Mouse (Mus musculus) erythroid progenitor cell, adult 5-6 weeks (primary cell): ENCODE measurements around the gene Gm28043. TPM values are rescaled to one million over a fixed set of nuclear protein-coding genes. Genes with fewer than 3 reads are reported as not detected.

Source experiments
- ATAC-seq: replicated peaks from 2 replicates; pipeline ENCODE4 v1.8.0; 2016; ENCODE audit warnings: moderate number of reproducible peaks, mild to moderate bottlenecking, moderate TSS enrichment, inconsistent platforms; ENCODE audit not compliant: poor library complexity, low FRiP score, severe bottlenecking
- total RNA-seq, 2 experiments: library from RNA; stranded (forward) in 1 of 2; stranded (reverse) in 1 of 2; fragments of 150-400 nt in 1 of 2; fragments of 186-747, 209-891 nt in 1 of 2; gene quantifications; 2 replicates each; pipeline versions ENCODE4 v1.2.3 to v1.2.4; 2015 to 2017; ENCODE audit warnings: low replicate concordance in 2 of 2

The Gm28043 gene
- total RNA-seq, 2 experiments from 2014 or later, result 10.5 to 29.7 TPM

DNA sequence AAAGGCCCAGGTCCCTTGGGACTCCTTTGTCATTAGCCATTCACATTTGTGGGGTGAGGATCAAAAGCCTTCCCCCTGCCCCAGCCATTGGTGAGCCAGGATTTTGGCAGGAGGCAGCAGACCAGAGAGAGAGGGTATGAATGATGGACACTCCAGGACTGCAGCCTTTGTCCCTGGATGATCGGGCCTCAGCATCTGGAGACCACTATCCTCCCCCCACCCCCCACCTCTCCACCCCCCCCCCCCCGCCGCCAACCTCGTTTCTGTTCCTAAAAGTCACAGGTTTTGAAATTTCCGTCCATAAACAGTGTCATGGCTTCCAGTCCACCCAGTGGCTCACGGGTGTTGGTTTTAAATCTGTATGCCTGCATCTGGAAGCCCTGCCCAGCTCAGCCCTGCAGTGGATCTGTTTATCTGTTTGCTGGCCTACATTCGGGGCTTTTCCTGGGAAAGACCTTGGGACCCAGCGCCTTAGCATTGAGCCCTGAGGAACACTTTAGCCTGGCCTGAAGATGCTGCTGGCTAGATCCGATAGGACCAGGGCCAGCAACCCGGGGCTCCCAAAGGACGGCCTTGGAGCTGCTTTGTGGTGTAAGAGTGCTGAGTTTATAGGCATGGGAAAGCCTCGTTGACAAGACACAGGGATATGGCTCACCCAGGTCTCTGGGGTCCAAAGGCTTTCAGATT, 116.7 kb downstream of the Gm28043 start:
- no peak for ATAC-seq

- ATAC-seq, result no peak
Measured at GRCm38 (mm10) chr17:29731953-29732325, 117.3 kb downstream of the Gm28043 start.

GRCm38 (mm10) chr17:29732522-29732921, 117.8 kb downstream of the Gm28043 start:
- no peak for ATAC-seq

GRCm38 (mm10) chr17:29736448-29737014, 121.9 kb downstream of the Gm28043 start:
- ATAC-seq, result no peak

- ATAC-seq, result no peak
Measured at GRCm38 (mm10) chr17:29737849-29738804, 123.5 kb downstream of the Gm28043 start.

- ATAC-seq, result no peak
Measured at GRCm38 (mm10) chr17:29747466-29747865, 132.8 kb downstream of the Gm28043 start.

Other genes starting within 250 kb of the Gm28043 start
- gene Pim1, start 124.1 kb upstream of the Gm28043 start, total RNA-seq (2015; ENCODE audit: low replicate concordance), result 88.0 and 102 TPM in 2 replicates
- 143 and 147 TPM in 2 replicates for gene Pim1, start 124.1 kb upstream of the Gm28043 start, total RNA-seq (2017; ENCODE audit: low replicate concordance)
- gene Gm17657, start 65.2 kb upstream of the Gm28043 start, total RNA-seq (2015; ENCODE audit: low replicate concordance), result not detected in 2 replicates
- gene Gm17657, start 65.2 kb upstream of the Gm28043 start, total RNA-seq (2017; ENCODE audit: low replicate concordance), result not detected in 2 replicates
- gene Tbc1d22b, start 65.1 kb upstream of the Gm28043 start, total RNA-seq (2015; ENCODE audit: low replicate concordance), result 1.3 and 4.3 TPM in 2 replicates
- gene Tbc1d22b, start 65.1 kb upstream of the Gm28043 start, total RNA-seq (2017; ENCODE audit: low replicate concordance), result 3.1 and 3.2 TPM in 2 replicates
- gene Tmem217, start 62.5 kb upstream of the Gm28043 start, total RNA-seq (2015; ENCODE audit: low replicate concordance), result not detected in 2 replicates
- gene Tmem217, start 62.5 kb upstream of the Gm28043 start, total RNA-seq (2017; ENCODE audit: low replicate concordance), result not detected in 2 replicates
- 62.0 and 77.1 TPM in 2 replicates for gene Rnf8, start 86 bp upstream of the Gm28043 start, total RNA-seq (2015; ENCODE audit: low replicate concordance)
- gene Rnf8, start 86 bp upstream of the Gm28043 start, total RNA-seq (2017; ENCODE audit: low replicate concordance), result 71.4 and 80.5 TPM in 2 replicates
- gene Cmtr1, start 45.7 kb downstream of the Gm28043 start, total RNA-seq (2015; ENCODE audit: low replicate concordance), result 72.1 and 86.9 TPM in 2 replicates
- 448 and 477 TPM in 2 replicates for gene Cmtr1, start 45.7 kb downstream of the Gm28043 start, total RNA-seq (2017; ENCODE audit: low replicate concordance)
- gene Ccdc167, start 102.2 kb downstream of the Gm28043 start, total RNA-seq (2015; ENCODE audit: low replicate concordance), result 7.9 and 11.7 TPM in 2 replicates
- 7.9 and 9.8 TPM in 2 replicates for gene Ccdc167, start 102.2 kb downstream of the Gm28043 start, total RNA-seq (2017; ENCODE audit: low replicate concordance)